Mouse (Mus musculus) fibroblast of lung, adult 2 months (primary cell): Measurements from ENCODE around the gene Cwc27.
A peak's percentile ranks its signal among the peaks of the same experiment; 100 is the strongest.

Experiments used
- DNase-seq: peaks from one replicate; pipeline ENCODE4 v3.0.0-alpha.2; 2011; ENCODE audit warnings: low read depth

The Cwc27 gene

DNA sequence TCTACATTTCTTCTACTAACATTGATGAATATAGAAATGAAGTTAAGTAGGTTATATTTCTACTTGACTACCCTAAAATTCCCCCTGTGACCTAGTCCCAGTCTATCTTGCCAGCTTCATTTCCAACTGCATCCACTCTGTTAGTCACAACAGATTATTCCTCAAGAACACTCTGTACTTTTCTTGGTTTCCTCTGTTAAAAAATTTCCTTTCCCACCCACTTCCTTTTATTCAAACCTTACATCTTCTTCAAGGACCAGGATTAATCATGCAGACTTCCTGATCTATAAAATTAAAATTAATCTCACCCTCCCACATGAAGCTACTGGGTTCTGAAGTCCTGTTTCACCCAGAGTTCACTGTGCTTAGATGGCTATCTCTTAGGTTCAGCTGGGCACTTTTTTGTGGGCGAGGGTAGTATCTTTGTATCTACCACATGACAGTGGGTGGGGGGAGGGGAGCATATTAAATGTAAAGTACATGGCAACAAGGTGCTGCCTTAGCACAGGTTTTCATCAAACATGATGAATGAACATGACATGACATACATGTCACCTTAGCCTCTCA lies 37.8 kb downstream of the Cwc27 start:
- no peak for DNase-seq

DNA sequence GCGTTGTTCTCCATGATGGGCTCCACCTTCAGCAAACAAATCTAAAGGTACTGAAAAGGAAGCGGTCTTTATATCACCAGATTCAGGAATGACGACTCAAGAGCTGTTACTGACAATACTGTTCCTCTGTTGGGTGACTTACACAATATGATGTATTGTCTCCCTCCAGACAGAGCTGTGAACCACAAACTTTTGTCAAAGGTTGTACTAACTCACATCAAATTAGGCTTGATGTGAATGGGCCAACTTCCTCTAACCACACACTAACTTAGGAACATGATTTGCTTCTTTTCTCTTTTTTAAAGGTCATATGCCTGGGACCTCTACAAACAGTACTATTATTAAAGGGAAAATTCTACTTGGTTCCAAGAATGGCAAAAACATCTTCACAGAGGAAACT lies 53.7 kb downstream of the Cwc27 start:
- peak; percentile 12 for DNase-seq

DNA sequence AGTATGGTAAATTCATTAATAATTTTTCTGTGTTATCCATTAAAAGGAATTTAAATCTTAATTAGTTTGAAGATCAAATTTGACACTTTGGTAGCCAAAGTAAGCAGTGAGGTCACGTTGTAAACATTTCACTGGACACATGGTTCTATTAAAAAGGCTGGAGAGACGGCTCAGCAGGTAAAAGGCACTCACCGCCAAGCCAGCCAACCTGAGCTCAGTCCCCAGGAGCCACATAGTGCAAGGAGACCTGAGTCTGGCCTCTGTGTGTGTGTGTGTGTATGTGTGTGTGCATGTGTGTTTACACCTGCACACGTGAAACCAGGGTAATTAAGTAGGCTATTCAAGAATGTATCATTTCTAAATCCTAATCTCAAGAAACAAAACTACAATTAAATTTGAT lies 54.5 kb downstream of the Cwc27 start:
- DNase-seq, result no peak

DNA sequence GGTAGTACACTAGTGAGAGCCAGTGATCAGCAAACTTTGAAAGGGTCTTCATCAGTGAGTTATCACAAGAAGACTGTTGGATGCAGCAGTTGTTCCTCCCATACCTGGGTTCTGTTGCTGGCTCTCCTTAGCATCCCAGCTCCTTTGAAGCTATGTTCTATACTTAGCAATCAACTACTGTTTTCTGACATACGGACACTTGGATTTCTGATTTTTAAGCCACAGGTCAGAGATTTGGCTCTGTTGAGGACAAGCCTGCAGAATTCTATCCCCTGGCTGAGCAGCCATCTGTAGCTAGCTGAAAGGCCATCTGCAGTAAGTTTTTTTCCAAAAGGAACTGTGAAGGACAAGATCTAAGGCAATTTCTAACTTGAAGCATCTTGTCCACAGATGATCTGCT lies 57.6 kb downstream of the Cwc27 start:
- no peak for DNase-seq

DNA sequence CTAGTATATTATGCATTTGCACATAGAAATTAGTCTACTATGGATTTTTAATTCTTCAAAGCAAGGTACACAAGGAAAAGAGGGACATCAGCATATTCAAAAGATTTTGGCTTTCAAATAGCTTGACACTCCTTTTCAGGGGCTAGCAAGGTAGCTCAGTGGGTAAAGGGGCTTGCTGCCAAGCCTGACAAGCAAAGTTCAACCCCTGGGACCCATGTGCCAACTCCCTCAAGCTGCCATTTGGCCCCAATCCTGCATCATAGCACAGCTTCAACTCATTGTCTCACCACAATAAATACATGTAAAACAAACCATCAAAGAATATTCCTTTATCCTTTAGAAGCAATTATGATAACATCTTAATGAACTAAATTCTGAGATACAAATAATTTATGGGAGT lies 69.9 kb downstream of the Cwc27 start:
- DNase-seq, result no peak

DNA sequence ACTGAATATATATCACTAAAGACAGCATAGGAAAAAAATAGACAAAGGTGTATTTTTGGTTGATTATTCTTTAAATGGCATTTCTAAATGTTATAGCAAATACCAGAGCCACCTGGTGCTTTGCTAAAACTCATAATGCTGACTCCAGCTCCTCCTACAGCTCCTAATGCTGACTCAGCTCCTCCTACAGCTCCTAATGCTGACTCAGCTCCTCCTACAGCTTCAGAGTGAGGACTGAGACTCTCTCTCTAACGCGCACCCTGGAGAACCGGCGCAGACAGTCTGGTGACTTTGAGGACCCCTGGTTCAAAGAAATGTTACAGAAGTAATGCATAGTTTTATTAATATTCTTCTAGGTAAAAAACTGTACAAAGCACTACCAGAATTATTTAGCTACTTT lies 74.1 kb downstream of the Cwc27 start:
- DNase-seq, result no peak

DNA sequence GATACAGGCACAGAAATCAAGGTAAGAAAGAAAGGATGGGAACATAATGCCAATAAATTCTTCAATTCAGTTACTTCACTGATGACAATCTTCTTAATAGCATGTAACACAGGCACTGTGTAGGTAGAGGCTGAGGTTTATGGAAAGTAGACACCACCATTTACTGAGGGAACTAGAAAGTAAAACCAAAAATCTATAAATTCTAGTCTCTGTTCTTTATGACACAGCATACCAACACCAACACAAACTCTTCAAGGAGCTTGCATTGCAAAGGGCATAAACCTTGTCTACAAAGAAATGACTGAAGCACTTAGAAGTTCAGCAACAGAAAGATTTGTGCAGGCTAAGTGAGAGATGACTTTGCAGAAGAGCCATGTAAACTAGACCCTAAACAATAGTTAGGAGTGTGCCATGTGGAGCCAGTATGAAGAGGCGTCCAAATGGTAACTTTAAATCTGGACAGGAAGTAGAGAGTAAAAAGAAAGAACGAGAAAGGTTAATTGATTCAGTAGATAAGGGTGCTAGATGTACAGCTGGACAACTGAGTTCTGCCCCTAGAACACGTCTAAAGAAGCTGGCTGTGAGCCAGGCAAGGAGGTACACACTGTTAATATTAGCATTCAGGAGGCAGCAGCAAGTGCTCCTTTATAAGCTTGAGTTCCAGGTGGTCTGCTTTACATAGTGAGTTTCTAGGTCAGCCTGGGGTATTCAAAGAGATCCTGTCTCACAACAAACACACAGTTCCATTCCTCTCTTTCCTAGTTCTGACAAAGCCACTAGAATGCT lies 87.5 kb downstream of the Cwc27 start:
- DNase-seq, result no peak

DNA sequence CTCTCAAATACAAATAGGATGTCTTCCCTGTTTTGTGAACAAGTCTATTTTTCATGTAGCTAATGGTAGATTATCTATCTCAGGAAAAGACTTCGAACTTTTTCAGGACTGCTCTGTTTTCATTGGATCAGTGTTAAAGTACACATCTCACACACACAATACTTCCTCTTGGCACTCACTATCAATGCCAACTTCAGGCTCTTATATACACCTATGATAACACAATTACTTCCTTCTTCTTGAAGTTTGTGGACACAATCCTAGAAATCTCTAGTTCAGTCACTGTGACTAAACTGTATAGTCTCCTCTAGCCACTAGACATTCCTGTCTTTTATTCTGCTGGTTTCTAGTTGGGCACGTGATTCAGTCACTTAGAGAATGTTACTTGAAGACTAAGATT lies 89.3 kb downstream of the Cwc27 start:
- no peak for DNase-seq

DNA sequence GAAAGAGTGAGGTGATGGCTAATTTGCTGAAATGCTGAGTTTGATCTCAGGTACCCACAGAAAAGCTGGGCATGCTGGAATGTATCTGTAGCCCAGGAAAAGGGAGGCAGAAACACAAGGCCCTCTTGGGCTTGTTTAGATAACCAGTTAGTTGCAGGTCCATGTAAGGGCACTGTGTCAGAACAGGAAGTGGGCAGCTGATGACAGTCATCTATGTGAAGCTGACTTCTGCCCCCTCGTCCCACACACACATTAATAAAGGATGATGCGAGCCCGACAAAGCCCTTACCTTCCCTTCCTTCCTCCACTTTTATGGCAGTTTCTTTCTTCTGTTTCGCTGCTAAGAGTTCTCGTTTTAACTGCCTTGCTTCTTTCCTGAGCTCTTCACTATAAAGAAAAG lies 96.8 kb downstream of the Cwc27 start:
- DNase-seq, result no peak

DNA sequence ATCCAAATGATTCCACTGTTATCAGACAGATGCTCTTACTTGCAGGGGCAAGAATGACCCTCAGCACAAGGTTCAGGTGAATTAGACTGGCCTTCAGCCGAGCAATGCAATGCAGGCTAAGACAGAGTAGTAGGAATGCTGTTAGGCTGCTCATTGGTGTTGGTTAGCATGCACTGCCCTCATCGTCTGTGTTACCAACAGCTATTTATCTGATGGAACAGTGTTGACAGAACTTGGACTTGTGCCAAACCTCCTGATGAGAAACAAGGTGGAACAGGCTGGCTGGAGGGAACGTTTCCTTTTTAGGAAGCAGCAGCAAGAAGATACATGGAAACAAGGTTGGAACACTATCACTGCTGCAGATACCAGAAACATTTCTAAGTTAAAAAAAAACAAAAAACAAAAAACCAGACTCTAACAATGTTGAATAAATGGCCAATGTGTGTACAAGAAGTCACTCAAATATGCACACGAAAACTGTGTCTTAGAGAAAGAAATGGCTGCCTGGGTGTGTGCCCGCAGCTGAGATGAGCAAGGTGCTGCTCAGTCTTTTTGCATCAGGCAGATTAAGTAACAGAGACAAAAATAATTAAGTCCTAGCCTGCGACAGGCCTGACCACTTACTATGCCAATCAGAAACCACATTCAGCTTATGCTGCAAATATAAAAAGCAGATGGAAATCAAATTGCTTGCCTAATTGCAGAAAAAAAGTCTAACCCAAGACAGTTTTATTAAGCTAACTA lies 122.2 kb downstream of the Cwc27 start:
- peak; percentile 35 for DNase-seq

DNA sequence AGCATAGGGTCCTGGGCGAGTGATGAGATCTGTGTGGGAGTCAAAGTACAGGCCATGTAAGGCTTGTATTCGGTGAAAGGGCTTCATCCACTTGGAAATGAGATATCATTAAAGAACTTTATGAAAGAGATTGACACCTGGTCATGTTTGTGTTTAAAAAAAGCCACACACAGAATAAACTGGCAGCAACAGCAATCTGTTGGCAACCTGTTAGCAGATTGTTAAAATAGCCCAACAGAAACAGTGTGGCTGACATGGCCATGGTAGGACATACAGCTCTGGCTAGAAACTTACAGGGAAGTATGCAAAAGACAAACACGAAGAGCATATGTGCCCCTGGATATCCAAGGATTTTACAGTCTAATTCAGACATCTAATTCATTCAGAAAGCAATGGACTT lies 124.2 kb downstream of the Cwc27 start:
- DNase-seq, result no peak

DNA sequence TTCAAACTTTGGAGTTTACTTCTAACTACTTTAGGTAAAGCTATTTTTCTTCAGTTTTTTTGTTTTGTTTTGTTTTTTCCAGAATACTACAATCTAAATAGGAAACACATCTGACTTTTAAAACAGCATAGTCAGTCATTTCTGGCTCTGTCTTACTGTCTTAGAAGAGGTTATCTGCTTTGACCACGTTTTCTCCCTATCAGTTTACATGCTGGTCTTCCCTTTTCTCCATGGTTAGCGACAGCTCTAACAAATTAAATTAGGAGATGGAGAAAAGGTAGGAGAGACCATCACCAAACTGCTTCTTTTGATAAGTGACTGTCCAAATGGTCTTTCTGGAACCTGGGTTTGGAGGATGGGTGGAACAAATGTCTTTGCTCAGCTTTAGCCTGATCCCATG lies 131.4 kb downstream of the Cwc27 start:
- no peak for DNase-seq

DNA sequence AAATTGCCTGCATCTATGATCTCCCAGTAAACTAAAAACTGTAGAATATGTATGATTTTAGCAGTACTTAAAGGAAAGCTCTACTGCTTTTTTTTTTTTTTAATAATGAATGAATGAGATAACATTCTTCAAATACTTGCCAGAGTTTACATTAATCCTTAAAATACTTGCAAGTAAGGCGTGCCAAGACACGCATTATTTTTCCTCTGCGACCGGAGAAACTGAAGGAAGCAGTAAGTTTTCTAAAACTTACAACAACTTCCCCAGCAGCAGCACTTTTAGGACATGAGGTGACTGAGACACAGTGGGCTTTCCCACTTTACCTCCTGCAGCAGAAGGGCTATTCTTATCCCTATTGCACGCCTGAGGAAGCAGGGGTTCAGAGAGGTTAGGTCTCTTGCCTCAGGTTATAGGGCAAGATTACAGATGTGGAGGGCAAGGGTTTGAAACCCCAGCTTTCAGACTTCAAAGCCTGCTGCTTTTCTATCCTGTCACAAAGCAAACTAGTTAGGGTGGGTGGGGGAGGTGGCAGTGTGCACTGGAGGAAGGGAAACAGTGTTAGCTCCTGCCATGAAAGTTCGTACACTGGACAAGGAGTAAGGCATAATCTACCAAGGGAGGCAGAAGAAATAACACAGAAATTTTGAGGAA lies 132.5 kb downstream of the Cwc27 start:
- DNase-seq, result no peak

DNA sequence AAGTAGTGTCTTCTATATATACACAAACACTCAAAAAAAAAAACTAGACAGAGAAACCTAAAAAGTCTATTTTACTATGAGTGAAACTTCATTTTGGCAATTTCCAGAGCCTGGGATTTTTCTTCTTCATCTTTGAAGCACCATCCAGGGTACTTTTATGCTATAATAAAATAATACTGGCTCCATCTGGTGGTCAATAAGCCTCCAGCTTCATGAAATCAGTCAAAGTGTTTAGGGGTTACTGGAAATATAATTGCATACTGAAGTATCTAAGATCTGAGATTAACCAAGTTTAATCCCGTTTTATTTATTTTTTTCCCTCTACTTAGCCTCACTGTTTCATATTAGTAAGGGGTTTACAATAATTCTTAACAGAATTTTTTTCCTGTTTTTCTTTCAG lies 135.7 kb downstream of the Cwc27 start:
- peak; percentile 22 for DNase-seq

DNA sequence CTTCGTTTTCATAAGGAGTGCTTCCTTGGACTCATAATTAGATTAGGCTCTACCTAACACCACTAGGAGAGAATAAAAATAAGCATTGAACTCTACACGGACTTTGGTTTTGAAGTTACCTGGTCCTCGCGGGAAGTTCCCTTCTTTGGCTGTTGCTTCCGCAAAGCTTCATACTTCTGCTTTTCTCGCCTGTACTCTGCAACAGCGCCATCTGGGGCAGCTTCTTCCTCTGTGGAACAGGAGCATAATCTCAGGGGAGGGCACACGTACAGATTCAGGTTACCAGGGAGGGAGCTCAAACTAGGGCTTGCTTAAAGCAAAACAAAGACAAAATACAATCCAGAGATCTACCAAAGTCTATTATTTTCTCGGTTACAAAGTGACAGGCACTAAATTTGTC lies 155.8 kb downstream of the Cwc27 start:
- DNase-seq, result no peak

DNA sequence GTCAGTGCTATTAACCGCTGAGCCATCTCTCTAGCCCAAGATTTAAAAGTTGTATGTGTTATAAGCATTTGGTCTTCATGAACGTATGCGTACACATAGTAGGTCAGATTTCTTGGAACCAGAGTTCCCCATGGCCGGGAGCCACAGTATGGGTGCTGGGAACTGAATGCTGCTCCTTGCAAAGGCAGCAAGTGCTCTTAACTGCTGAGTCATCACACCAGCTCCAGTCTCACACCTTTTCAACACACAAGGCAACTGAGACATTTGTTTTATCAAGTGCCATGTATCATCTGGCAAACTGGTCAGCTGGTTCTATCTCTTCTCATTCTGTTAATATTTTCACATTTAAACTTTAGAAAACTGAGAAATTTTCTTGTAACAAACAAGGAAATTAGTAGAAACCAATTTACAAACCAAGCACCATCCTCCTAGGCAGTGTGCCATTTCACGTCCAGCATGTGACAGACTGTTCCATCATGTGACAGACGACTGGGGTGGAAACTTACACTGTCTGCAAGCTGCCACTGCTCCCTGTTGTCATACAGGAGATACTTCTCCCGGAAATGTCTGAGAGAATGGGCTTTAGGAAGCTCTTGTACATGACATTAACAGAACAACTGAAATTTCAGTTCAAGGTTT lies 156.8 kb downstream of the Cwc27 start:
- no peak for DNase-seq

DNA sequence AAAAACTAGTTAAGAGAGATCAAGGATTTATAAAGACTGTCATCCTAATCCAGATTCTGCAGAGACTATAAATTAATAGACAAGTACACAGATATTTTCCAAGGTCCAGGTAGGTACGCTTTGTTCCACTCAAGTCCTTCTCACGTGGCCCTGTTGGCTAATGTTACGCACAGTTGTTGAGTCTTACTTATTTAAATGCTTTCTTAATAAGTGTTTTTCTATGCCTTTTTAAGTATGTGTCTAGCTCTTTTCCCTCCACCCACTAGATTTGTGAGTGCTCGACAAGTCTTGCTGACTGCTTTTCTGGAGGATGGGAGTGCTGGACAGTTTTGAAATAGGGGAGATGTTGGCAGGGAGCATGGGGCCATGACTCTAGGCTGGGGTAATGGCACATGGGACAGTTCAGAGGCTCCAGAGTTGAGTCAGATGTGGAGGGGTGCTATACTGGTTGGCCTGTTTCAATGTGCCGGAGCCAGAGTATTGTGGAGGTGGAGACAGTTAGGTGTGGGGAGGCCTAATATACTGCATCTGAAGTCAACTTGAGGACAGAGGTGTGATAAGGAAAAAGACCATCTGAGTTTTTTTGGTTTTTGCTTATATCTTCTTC lies 160.2 kb downstream of the Cwc27 start:
- DNase-seq, result no peak

DNA sequence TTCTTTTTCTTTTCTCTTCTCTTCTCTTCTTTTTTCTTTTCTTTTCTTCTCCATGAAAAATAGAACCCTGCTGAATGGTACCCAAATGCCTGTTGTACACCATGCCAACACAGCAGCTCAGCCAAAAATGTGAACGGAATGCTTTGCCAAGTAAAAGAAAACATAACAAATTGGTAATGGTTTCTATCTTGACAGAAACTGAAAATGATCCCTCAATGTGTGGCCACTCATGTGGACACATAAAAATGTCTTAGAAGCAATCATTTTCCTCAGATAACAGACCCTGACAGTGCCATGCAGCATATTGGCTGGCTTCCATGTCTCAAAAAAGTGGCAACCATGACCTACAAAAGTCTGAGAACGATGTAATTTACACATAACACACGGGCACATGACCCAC lies 161.8 kb downstream of the Cwc27 start:
- DNase-seq, result peak; percentile 61

DNA sequence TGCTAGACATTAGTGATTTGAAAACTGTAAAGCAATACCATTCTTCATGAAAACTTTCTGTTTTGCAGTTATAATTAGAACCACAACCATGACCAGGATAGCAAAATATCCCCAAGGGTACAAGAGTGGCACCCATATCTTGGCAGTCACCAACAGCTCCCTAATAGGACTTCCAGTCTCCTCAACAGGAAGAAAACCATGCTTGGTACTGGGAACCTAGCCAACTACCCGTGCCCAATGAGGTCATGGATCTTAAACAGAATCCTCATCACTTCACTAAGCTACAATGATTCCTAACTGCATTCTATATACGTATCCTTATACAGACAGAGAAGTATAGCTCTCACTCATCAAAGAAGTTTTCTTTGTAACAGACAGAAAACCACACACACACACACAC lies 165.2 kb downstream of the Cwc27 start:
- DNase-seq, result no peak

DNA sequence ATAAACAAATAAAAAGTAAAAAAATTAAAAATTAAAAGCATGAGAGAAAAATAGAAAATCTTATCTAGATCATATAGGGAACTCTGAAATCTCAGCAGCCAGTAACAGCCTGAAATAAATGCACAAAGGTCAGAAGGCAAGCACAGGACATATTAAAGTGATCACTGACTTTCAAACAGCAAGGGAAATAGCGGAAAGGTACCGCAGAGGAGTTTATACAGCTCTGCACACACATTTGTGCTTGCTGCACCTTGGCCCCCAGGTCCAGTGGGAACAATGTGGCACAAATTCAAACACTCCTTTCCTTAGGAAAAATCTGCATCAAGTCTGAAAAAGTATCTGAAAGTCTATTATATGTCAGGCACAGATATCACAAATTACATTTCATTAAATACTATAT lies 166.3 kb downstream of the Cwc27 start:
- no peak for DNase-seq

DNA sequence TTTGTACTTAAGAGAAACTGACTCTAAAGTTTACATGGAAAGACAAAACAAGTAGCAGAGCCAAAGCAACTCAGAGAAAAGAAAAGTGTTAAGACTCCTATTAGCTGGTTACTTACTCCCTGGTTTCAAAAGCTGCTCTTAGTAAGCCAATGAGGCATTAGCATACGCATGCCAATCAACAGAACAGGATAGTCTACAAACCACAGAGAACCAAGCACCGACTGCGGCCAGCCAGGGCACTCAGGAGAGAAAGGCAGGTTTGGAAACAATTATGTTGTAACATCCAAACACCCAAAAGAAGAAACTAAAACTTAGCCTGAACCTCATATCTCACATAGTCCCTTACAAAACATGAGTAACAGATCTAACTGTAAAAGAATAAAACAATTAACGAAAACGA lies 166.8 kb downstream of the Cwc27 start:
- DNase-seq, result no peak
